Mouse (Mus musculus) spleen, adult 2 months (tissue): Measurements from ENCODE around the gene Got1. TPM values are rescaled to one million over a fixed set of nuclear protein-coding genes. Genes with fewer than 3 reads are reported as not detected.

Experiments
- DNase-seq, 2 experiments: peaks; one replicate each; pipeline versions ENCODE4 v3.0.0 to v3.0.0-alpha.2; 2012 to 2021; ENCODE audit warnings: low spot score in 2 of 2, low read depth in 1 of 2
- H3K27ac ChIP-seq: fragments of 200-500 bp; 2 replicates; pipeline ENCODE4 v1.5.1; 2012; ENCODE audit warnings: low read length, inconsistent platforms; ENCODE audit not compliant: insufficient read depth
- H3K27me3 ChIP-seq: fragments of 200-500 bp; 2 replicates; pipeline ENCODE4 v1.6.1; 2012; ENCODE audit warnings: mild to moderate bottlenecking, moderate library complexity, low read length, inconsistent platforms; ENCODE audit not compliant: control insufficient read depth, insufficient read depth
- H3K36me3 ChIP-seq: fragments of 200-500 bp; 2 replicates; pipeline ENCODE4 v1.6.1; 2012; ENCODE audit warnings: mild to moderate bottlenecking, low read length, inconsistent platforms; ENCODE audit not compliant: control insufficient read depth, insufficient read depth
- H3K4me1 ChIP-seq: fragments of 200-500 bp; 2 replicates; pipeline ENCODE4 v1.6.1; 2011; ENCODE audit warnings: inconsistent platforms; ENCODE audit not compliant: control insufficient read depth, insufficient read depth, insufficient read length
- H3K4me3 ChIP-seq: fragments of 200-500 bp; 2 replicates; pipeline ENCODE4 v1.5.1; 2011; ENCODE audit warnings: mild to moderate bottlenecking, inconsistent platforms; ENCODE audit not compliant: insufficient read depth, insufficient read length; ENCODE audit errors: extremely low read depth
- CTCF ChIP-seq: fragments of 200-500 bp; IDR thresholded peaks from 2 replicates; pipeline ENCODE4 v1.5.1; 2011; ENCODE audit warnings: mild to moderate bottlenecking, inconsistent platforms; ENCODE audit not compliant: insufficient read depth, insufficient read length, insufficient replicate concordance; ENCODE audit errors: extremely low read depth
- POLR2A ChIP-seq: fragments of 200-500 bp; IDR thresholded peaks from 2 replicates; pipeline ENCODE4 v1.6.1; 2011; ENCODE audit warnings: low read depth, low read length, inconsistent platforms
- WGBS: fragments of 180-500 bp; shearing (Covaris S2); methylation state at CpG from one replicate; pipeline ENCODE4 v1.1.7; 2018; 5-methylcytosine and 5-hydroxymethylcytosine counted together
- polyA plus RNA-seq: library from polyadenylated mRNA; depleted of rRNA; stranded (reverse); fragments of >200 nt; gene quantifications from 2 replicates; pipeline ENCODE4 v1.2.3, GENCODE M21; 2012

Got1 gene
- polyA plus RNA-seq, 1 experiment, result 14.0 TPM

GRCm38 (mm10) chr19:43523551-43523950, 854 bp downstream of the Got1 start:
- H3K36me3 ChIP-seq, result no peaks in the 10 kb centered on the region
- H3K27ac ChIP-seq, result peak overlapping the region; percentile 75
- no peaks in the 10 kb centered on the region for H3K27me3 ChIP-seq
- peaks cover 3% of the 10 kb centered on the region; the same call in 1 of the 2 replicates for H3K4me1 ChIP-seq
- WGBS, result 3% methylated on average over 12 of the region's 12 CpGs
- no peak for TF ChIP-seq POLR2A
- TF ChIP-seq CTCF, result no peak
- H3K4me3 ChIP-seq, result peak overlapping the region; percentile 77
- peak; percentile 40 to 59 for DNase-seq

- no peak for DNase-seq
- WGBS, result 89% methylated on average over 9 of the region's 9 CpGs
- H3K4me1 ChIP-seq, result peaks cover 3% of the 10 kb centered on the region; the same call in 1 of the 2 replicates
- H3K27me3 ChIP-seq, result no peaks in the 10 kb centered on the region
- TF ChIP-seq POLR2A (no peak), CTCF (no peak)
- H3K36me3 ChIP-seq, result 0 out of 2 replicates have a peak, but pooled peaks cover 1% of the 10 kb centered on the region
- no peak overlapping the region for H3K27ac ChIP-seq
- H3K4me3 ChIP-seq, result no peak overlapping the region
Observed at GRCm38 (mm10) chr19:43521996-43522395, 2.4 kb downstream of the Got1 start.

- 0 out of 2 replicates have a peak, but pooled peaks cover 1% of the 10 kb centered on the region for H3K36me3 ChIP-seq
- peaks cover 3% of the 10 kb centered on the region; the same call in 1 of the 2 replicates for H3K4me1 ChIP-seq
- no peak overlapping the region for H3K27ac ChIP-seq
- no peaks in the 10 kb centered on the region for H3K27me3 ChIP-seq
- no peak for DNase-seq
- WGBS, result 77% methylated on average over 8 of the region's 8 CpGs
- TF ChIP-seq POLR2A, result no peak
- no peak for TF ChIP-seq CTCF
- H3K4me3 ChIP-seq, result no peak overlapping the region
Observed at GRCm38 (mm10) chr19:43521362-43521761, 3.0 kb downstream of the Got1 start.

GRCm38 (mm10) chr19:43520402-43520801, 4.0 kb downstream of the Got1 start:
- Histone ChIP-seq H3K4me1 (peaks cover 3% of the 10 kb centered on the region; the same call in 1 of the 2 replicates), H3K27ac (no peak overlapping the region), H3K4me3 (0 out of 2 replicates have a peak overlapping the region, but pooled peaks have one; percentile 19), H3K27me3 (no peaks in the 10 kb centered on the region), H3K36me3 (0 out of 2 replicates have a peak, but pooled peaks cover 1% of the 10 kb centered on the region)
- 34% methylated on average over 9 of the region's 10 CpGs for WGBS
- TF ChIP-seq POLR2A (no peak), CTCF (no peak)
- peak in 1 of 2 experiments; percentile 12 for DNase-seq

GRCm38 (mm10) chr19:43519226-43519625, 5.2 kb downstream of the Got1 start:
- TF ChIP-seq POLR2A, result no peak
- Histone ChIP-seq H3K27ac (no peak overlapping the region), H3K4me1 (peaks cover 3% of the 10 kb centered on the region; the same call in 1 of the 2 replicates)

GRCm38 (mm10) chr19:43518261-43518660, 6.1 kb downstream of the Got1 start:
- Histone ChIP-seq H3K36me3 (peaks cover 5% of the 10 kb centered on the region; the same call in 1 of the 2 replicates), H3K27me3 (no peaks in the 10 kb centered on the region), H3K4me3 (no peak overlapping the region), H3K27ac (no peak overlapping the region), H3K4me1 (peaks cover 3% of the 10 kb centered on the region; the same call in 1 of the 2 replicates)
- 86% methylated on average over 7 of the region's 7 CpGs for WGBS
- DNase-seq, result no peak
- TF ChIP-seq CTCF (no peak), POLR2A (no peak)

More at GRCm38 (mm10) chr19:43519226-43519625, 5.2 kb downstream of the Got1 start:
- Histone ChIP-seq H3K4me3 (no peak overlapping the region), H3K36me3 (peaks cover 3% of the 10 kb centered on the region; the same call in 1 of the 2 replicates), H3K27me3 (no peaks in the 10 kb centered on the region)
- 89% methylated on average over 10 of the region's 10 CpGs for WGBS
- no peak for DNase-seq

GRCm38 (mm10) chr19:43517808-43518207, 6.6 kb downstream of the Got1 start:
- TF ChIP-seq CTCF (no peak), POLR2A (no peak)
- H3K4me3 ChIP-seq, result no peak overlapping the region
- H3K36me3 ChIP-seq, result peaks cover 5% of the 10 kb centered on the region; the same call in 1 of the 2 replicates
- H3K27me3 ChIP-seq, result no peaks in the 10 kb centered on the region
- 93% methylated on average over 7 of the region's 7 CpGs for WGBS
- H3K4me1 ChIP-seq, result peaks cover 3% of the 10 kb centered on the region; the same call in 1 of the 2 replicates
- no peak overlapping the region for H3K27ac ChIP-seq
- DNase-seq, result no peak
